Mouse (Mus musculus) small intestine, adult 2 months (tissue): ENCODE results near the gene Arl15.

ENCODE experiments used
- CTCF ChIP-seq: fragments of 200-500 bp; IDR thresholded peaks from 2 replicates; pipeline ENCODE4 v1.5.1; 2012; ENCODE audit warnings: low read depth, mild to moderate bottlenecking, control low read depth, inconsistent platforms, low read length, moderate library complexity, mixed read lengths; ENCODE audit not compliant: insufficient replicate concordance, insufficient read length; ENCODE audit errors: extremely low read depth
- POLR2A ChIP-seq: fragments of 200-500 bp; IDR thresholded peaks from 2 replicates; pipeline ENCODE4 v1.6.1; 2012; ENCODE audit warnings: low read depth, mild to moderate bottlenecking, control low read depth, inconsistent platforms, low read length, moderate library complexity

DNA sequence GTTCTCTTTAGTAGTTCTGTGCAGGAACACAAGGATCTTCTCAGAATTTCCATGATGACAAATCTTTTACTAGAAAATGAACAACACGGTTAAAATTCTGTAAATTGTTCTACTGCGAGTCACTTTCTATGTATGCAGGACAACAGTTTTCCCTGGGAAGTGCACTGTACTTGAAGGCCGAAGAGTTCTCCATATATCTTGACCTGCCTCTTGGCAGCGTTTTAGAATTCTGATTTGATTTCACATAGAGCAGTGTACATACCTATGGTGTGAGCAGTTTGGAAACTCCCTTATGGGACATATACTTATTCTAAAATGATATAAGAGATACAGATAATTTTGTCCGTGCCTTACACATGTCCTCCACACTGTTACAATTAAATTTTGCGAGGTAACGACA, 178.1 kb downstream of the Arl15 start:
- TF ChIP-seq POLR2A: no peak
- TF ChIP-seq CTCF: no peak
